Mouse (Mus musculus): ENCODE measurements around the gene Rbp1. TPM values are rescaled to one million over a fixed set of nuclear protein-coding genes. Genes with fewer than 3 reads are reported as not detected.

The Rbp1 gene
- total and polyA plus RNA-seq, 3 experiments: 0.08 to 0.21 TPM; not detected in 1

DNA sequence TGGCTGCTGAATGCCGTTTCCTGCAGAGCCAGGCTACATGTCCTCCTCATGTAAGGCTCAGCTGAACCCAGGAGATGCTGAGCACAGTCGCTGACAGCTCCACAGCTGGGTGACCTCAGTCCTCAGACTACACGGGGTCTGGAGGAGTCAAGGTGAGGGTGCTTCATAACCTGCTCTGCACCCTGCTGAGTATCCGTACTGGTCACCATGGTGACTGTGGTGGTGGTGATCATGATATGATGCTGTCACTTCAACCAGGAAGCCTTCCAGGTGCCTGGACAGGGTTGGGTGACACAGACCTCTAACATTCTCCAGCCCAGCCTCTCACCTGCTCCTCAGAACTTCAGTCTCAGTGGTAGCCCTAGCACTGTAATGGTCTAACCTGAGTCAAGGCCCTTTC is 15.1 kb downstream of the Rbp1 start:
- Histone ChIP-seq H3K4me3 (ENCODE audit: control insufficient read depth in 1 of 2, insufficient read depth in 1 of 2, low read depth in 2 of 2, low read length in 2 of 2) (no peak overlapping the region), H3K4me1 (ENCODE audit: control insufficient read depth in 1 of 2, insufficient read depth in 2 of 2, low read length in 2 of 2) (no peaks in the 10 kb centered on the region), H3K36me3 (ENCODE audit: control insufficient read depth in 1 of 2, insufficient read depth in 2 of 2, low read length in 2 of 2) (no peaks in the 10 kb centered on the region), H3K9ac (ENCODE audit: control insufficient read depth, low read depth, low read length, poor library complexity, severe bottlenecking) (no peak overlapping the region), H3K9me3 (replicated peaks; ENCODE audit: insufficient read depth, low read length) (no peaks in the 10 kb centered on the region), H3K79me2 (ENCODE audit: control insufficient read depth, insufficient read depth, low read length, poor library complexity) (no peaks in the 10 kb centered on the region), H3K27me3 (ENCODE audit: control insufficient read depth in 1 of 2, insufficient read depth in 2 of 2, low read length in 2 of 2) (no peaks in the 10 kb centered on the region), H3K27ac (ENCODE audit: control insufficient read depth, low read depth, low read length) (no peak overlapping the region)
- TF ChIP-seq MXI1 (IDR thresholded peaks at IDR 0.05; ENCODE audit: low read depth, low read length) (no peak), RCOR1 (IDR thresholded peaks at IDR 0.05; ENCODE audit: low read depth, low read length) (no peak), KAT2A (conservative IDR thresholded peaks at IDR 0.05; ENCODE audit: low read depth, low read length) (no peak), EP300 (IDR thresholded peaks at IDR 0.05; ENCODE audit: low read depth in 1 of 2, low read length in 2 of 2) (no peak), RAD21 (IDR thresholded peaks at IDR 0.05; ENCODE audit: low read depth, low read length) (no peak), TBP (IDR thresholded peaks at IDR 0.05; ENCODE audit: low read depth, low read length) (no peak), ZNF384 (IDR thresholded peaks at IDR 0.05; ENCODE audit: low read depth, low read length) (no peak), E2F4 (IDR thresholded peaks at IDR 0.05; ENCODE audit: borderline replicate concordance, low read depth, low read length) (no peak), ETS1 (IDR thresholded peaks at IDR 0.05; ENCODE audit: low read depth, low read length) (no peak), BHLHE40 (IDR thresholded peaks at IDR 0.05; ENCODE audit: borderline replicate concordance, low read depth, low read length) (no peak), SMC3 (IDR thresholded peaks at IDR 0.05; ENCODE audit: low read depth, low read length) (no peak), MAZ (IDR thresholded peaks at IDR 0.05; ENCODE audit: low read depth, low read length) (no peak), UBTF (IDR thresholded peaks at IDR 0.05; ENCODE audit: borderline replicate concordance, insufficient read depth, low read depth, low read length) (no peak), NELFE (IDR thresholded peaks at IDR 0.05; ENCODE audit: low read depth, low read length) (no peak), USF2 (IDR thresholded peaks at IDR 0.05; ENCODE audit: borderline replicate concordance in 1 of 2, insufficient read depth in 1 of 2, low read depth in 1 of 2, low read length in 2 of 2) (no peak)
- no peak for DNase-seq (ENCODE audit: low read depth, low spot score)

GRCm38 (mm10) chr9:98439091-98439490 is 16.3 kb downstream of the Rbp1 start:
- no peak for DNase-seq (ENCODE audit: low read depth, low spot score)
- Histone ChIP-seq H3K27ac (ENCODE audit: control insufficient read depth, low read depth, low read length) (no peak overlapping the region), H3K27me3 (ENCODE audit: control insufficient read depth in 1 of 2, insufficient read depth in 2 of 2, low read length in 2 of 2) (no peaks in the 10 kb centered on the region), H3K79me2 (ENCODE audit: control insufficient read depth, insufficient read depth, low read length, poor library complexity) (no peaks in the 10 kb centered on the region), H3K36me3 (ENCODE audit: control insufficient read depth in 1 of 2, insufficient read depth in 2 of 2, low read length in 2 of 2) (no peaks in the 10 kb centered on the region), H3K4me3 (ENCODE audit: control insufficient read depth in 1 of 2, insufficient read depth in 1 of 2, low read depth in 2 of 2, low read length in 2 of 2) (no peak overlapping the region), H3K9ac (ENCODE audit: control insufficient read depth, low read depth, low read length, poor library complexity, severe bottlenecking) (no peak overlapping the region), H3K9me3 (replicated peaks; ENCODE audit: insufficient read depth, low read length) (no peaks in the 10 kb centered on the region), H3K4me1 (ENCODE audit: control insufficient read depth in 1 of 2, insufficient read depth in 2 of 2, low read length in 2 of 2) (no peaks in the 10 kb centered on the region)
- TF ChIP-seq ZNF384 (IDR thresholded peaks at IDR 0.05; ENCODE audit: low read depth, low read length) (no peak), KAT2A (conservative IDR thresholded peaks at IDR 0.05; ENCODE audit: low read depth, low read length) (no peak), ETS1 (IDR thresholded peaks at IDR 0.05; ENCODE audit: low read depth, low read length) (no peak), USF2 (IDR thresholded peaks at IDR 0.05; ENCODE audit: borderline replicate concordance in 1 of 2, insufficient read depth in 1 of 2, low read depth in 1 of 2, low read length in 2 of 2) (no peak), MAZ (IDR thresholded peaks at IDR 0.05; ENCODE audit: low read depth, low read length) (no peak), POLR2AphosphoS2 (IDR thresholded peaks at IDR 0.05; ENCODE audit: low read length) (no peak)

Data from MEL (cell line).